Mouse (Mus musculus) frontal cortex, postnatal 14 days (tissue): ENCODE results near the gene Scube1.

Source experiments
- DNase-seq, 2 experiments: peaks; one replicate each; pipeline ENCODE4 v3.0.0; 2022; ENCODE audit warnings: low spot score in 2 of 2

Gene Scube1

DNA sequence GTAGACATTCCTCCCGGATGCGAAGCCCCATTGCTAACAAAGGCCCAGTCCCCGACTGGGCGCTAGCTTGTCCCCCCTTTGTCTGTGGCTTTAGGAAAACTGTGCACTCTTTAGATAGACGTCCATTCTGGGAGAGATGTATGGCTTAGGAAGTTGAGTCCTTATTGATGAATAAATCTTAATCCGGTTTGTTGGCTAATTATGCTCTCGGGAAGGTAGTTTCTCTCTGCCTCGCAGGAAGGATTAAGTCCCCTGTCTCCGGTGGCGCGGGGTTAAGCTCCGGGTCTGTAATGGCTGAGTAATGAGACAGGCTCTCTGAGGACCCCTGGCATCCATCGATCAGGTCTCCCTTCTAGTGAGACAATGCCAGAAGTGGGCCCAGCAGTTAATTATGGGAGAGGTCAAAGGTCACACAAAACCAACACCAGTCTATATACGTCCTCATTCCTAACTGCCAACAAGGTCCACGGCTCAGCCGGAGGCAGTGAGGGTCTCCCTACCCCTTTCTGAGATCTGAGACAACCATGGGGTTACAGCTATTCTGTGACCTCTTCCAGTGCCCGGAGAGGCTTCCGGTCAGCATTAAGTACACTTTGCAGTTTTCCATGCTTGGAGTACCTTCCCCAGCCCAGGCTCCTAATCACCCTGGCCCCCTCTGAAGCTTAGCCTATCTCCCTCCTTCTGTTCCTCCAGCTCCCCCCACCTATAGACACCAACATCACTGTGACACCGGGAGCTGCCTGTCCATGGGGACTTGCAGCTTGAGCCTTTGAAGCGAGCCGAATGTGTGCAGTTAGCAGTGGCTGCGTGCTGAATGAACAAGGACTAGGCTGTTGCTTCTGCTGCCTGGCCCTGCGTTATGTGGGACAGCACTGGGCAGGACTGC is 14.7 kb downstream of the Scube1 start:
- DNase-seq = no peak

DNA sequence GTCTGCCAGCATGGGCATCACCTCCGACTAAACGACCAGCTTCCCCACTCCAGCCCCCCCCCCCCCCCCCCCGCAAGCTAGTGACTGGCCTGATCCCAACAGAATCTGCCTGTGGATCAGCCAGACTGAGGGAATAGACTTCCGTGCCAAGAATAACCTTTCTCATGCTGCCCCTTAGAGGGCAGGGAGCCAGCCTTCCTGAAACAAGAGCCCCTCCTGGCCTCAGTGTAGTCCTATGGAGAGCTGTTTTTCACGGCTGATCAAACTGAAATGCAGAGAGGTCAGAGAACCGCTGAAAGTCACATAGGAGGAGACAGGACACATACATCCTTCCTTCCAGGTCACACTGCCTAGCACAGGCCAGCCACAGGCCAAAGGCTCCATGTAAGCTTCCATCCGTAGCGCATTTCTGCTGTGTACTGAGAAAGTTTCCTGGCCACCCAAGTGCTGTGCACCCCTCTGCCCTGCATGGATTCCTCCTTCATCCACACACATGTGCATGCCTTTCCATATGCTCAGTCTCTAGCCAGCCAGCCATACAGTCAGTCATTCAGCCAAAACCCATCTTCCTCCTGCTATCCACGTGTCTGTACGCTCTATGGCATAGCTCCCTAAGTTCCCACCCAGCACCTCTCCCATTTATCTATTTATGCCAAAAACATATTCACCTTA is 18.2 kb downstream of the Scube1 start:
- no peak for DNase-seq

DNA sequence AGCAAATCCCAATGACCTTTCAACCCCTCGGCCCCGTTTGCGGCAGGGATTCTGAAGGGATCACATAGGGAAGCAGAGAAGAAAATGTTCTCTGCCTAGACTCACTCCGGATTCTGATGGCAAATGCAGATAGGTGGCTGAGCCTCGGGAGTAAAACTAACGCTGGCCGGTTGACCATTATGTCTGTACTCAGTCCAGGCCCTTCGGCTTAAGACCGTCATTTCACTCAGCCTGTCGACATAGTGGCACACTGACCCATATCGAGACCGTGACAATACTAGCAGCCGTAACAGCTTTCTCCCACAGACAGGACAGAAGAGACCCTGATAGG is 24.3 kb downstream of the Scube1 start:
- no peak for DNase-seq

DNA sequence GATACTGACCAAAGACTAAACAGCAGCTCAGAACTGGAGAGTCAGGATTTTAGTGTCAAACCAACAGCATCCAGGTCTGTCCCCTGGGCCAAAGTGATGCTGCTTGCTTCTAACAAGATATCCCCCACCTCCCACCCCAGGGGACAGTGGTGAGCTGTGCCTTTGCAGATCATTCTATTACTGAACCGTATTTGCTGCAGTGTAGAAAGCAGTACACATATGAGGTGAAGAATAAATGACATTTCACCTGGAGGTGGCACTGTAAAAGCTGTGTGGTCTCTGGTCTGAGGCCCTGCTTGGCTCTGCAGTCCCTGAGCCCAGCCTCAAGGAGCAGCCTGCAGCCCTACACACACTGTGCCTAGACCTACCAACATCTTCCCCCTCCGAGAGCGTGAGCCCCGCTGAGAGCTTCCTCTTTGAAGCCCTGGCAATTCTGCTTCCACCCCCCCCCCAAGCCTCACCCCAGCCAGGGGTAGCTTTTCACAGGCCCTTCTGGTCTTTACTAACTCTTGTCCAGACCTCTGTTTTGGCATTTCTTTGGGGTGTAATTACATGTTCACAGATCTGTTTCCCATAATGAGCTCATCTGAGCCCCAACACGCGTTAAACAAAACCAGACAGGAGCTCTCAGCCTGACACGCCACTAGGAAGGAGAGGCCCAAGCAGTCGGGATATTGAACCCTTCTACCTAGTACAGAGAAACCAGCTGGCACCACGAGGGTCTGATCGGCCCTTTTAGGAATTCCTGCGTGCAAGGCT is 24.8 kb downstream of the Scube1 start:
- no peak for DNase-seq

DNA sequence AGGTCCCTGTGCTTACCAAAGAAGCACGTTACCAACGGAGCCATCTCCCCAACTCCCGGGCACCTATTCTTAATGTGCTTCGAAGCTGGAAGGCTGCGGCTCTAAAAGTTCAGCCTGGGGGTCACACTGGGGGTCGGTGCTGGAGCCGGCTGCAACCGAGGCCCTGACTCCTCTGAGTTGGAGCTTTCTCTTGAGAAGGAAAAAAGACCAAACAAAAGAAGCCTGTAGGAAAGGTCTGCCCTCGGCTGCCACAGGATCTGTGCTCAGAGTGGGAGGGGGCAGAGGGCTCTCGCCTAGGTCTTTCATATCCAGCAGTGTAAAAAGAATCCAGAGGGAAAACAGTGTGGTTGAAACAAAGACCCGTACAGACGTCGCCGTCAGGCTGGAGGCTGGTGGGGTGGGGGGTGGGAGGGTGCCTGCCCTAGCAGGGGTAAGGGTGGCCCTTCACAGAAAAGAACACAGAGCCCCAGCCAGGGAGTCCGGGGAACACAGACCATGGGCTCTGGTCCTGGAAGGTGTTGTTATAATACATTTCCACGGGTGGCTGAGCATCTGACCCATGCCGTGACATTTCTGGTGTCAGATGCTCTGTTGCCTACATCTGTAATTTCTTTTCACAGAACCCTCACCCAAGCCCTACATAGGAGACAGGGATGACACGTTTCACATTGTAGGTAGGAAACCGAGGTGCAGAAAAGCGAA is 25.5 kb downstream of the Scube1 start:
- DNase-seq = no peak

DNA sequence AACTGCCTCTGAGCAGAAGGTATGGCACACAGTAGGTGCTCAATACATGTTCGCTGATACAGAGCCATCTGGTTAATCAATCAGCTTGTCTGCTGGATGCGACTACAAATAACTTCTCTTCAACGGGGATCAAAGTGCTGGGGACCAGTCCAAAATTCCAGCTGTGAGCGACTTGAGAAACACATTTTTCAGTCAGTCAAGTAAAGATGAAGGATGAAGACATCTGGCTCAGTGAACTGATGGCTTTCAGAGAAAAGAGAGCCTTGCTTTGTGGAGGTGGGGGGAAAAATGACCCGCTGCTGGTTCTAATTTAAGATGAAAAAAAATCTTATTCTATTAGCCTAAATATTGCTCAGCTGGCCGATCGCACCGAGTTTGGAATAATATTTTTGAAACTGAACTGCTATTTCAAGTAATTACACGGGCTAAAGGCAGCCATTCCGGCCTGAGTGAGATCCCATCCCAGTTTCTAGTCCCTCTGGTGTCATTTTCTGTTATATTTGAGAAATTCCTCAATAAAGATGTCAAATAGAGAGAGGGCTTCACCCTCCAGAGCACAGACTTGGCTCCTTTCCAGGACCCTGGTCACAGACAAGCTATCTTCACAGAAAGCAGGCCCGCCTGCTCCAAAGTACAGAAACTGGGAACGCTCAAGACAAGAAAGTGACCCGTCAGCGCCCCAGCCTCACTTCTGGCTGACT is 28.0 kb downstream of the Scube1 start:
- DNase-seq = no peak

DNA sequence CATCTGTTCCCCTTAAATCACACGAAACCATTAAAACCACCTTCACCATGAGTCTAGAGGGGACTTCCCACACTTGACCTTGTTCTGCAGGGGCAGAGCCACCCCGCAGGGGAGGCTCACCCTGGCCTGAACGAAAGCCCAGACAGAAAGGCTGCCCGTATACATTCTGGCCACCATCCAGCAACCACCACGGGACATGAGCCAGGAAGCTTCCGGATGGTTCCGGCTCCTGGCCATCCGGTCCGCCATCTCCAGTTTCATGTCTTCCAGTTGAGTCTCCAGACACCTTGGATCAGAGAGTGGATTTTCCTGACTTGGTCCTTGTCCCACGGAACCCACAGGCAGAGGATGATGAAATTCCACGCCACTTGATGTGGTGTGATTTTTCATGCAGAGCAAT is 29.7 kb downstream of the Scube1 start:
- DNase-seq = no peak

DNA sequence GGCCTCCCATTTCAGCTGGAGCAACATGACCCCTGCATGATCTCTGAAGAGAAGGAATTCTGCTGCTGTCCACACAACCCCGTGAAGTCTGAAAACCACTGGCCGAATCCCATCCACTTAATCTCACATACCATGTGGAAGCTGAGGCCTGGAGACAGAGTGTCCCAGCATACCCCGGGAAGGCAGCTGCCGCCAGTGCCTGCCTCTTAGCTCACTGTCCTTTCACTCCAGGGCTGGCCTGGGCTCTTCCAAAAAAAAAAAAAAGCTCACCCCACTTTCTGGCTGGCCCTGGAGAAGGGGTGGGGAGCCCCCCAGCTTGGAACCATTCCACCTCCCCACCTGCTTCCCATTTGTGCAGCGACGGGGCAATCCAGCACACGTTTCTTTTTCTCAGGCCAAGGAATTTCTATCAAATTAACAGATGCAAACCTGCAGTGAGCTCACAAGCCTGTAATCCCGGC is 32.9 kb downstream of the Scube1 start:
- no peak for DNase-seq

DNA sequence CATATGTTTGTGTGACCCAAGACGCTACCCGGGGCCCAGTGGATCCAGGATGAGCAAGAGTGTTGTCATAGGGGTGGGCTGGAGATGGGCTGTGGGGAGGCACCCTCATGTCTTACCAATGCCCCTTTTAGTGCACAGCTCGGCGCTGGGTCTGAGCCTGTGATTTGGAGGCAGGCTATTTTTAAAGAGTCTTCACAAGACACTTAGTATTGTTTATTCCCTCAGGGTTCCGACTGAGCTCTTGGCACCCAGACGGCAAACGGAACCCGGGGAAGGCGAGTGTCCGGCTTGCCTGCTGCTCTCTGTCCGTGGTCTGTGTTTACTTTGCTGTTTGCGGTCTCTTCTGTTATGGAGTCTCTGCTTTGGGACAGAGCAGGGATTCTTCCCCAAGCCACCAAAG is 34.9 kb downstream of the Scube1 start:
- DNase-seq = no peak

DNA sequence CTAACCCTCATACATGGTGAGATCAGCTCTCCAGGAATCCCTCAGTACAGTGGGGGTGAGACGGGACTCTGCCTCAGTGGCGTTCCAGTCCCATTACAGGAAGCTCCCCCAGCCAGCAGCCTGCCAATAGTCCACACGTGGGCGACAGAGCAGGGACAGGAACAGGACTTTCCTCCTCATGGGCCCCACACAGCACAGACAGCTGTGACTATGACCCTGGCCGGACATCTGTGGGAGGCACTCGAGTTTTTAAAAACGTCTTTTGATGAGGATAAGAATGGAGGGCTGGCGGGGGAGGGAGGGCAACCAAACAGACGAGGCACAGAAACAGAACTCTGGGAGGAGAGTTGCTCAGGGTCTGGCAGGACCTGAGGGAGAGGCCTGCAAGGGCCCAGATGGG is 38.2 kb downstream of the Scube1 start:
- DNase-seq = no peak

DNA sequence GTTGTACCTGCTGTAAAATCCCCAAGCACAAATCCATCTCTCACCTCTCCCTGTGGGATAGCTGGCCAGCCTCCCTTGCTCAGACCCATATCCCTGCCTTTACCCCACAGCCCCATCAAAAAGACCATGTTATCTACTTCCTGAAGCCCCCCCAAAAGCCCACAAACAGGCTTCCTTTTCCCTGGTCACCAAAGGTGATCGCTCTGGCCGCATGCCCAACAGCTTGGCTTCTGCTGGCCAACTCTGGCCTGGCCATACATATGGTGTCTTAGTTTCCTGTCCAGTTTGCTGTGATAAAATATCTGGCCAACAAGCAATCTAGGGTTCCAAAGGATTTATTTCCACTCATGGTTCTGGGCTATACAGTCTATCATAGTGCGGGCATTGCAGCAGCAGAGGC is 38.9 kb downstream of the Scube1 start:
- no peak for DNase-seq

DNA sequence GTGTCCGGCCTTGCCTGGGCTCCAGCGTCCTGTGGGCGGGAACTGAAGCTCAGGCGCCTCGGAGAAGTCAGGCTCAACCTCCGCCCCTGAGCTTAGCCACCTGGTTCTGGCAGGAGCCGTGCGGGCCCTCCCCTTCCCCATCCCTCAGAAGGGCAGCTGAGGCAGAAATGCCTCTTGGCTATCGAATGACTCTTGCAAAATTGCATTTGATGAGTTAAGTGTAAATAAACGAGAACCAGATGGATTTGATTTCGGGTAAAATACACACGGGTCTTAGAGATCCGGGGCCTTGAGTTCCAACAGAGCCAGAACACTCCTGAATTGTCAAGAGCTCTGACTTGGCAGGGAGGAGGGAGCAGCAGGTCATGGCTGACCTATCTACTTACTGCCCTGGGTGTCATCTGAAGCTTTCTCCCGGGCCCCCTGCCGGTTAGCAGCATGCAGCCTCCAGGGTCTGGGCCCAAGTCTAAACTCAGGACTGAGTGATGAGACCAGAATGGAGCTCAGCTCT is 41.7 kb downstream of the Scube1 start:
- no peak for DNase-seq

DNA sequence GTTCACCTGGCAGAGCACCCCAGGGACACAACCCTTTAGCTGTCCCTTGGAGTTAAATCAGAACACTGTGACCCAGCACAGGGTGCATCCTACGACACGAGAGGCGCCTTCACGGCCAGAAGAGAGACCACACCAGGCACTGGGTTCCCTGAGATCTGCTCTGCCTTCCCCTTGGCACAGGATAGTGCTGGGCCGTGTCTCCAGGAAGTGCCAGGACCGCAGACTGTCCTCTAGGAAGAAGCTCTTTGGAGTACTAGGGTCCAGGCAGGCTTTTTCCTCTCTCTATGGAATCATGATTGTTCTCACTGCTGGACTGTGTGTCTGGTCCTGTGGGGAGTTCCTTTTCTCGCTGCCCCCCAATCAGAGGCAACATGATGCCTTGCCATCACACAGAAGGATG is 44.5 kb downstream of the Scube1 start:
- no peak for DNase-seq

DNA sequence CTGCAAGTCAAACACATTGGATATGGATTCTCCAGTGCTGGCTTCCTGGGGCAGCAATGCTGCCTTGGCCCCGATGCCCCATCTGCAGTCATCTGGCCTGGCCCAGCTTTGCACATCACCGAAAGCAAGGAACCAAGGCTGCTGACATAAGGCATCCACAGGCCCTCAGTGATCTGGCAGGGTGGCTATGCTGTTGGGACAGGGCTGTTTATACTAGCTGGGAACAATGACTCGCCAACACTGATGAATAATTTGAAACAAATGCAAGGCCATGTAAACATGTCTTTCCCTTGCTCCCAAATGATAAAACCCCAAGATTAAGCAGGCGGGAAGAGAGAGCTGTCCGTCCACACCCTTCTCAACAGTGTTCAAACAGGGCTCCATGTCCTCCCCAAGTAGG is 45.1 kb downstream of the Scube1 start:
- no peak for DNase-seq

DNA sequence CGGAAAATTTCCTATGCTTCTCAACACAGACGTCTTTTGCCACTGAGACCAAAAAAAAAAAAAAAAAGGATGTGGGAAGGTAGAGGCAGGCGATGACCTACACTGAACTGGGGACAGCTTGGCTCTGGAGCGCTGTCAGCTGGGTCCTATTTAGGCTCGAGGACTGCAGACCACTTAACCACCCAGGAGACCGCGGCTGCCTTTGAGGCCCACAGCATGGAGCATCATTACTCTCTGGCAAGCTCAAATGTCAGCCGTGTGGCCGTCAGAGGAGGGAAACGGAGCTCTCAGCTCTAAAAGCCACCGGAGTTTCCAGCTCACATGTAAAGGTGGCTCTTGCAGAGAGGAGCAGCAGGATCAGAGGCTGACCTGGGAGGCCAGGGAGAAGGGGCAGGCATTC is 46.2 kb downstream of the Scube1 start:
- DNase-seq = no peak

DNA sequence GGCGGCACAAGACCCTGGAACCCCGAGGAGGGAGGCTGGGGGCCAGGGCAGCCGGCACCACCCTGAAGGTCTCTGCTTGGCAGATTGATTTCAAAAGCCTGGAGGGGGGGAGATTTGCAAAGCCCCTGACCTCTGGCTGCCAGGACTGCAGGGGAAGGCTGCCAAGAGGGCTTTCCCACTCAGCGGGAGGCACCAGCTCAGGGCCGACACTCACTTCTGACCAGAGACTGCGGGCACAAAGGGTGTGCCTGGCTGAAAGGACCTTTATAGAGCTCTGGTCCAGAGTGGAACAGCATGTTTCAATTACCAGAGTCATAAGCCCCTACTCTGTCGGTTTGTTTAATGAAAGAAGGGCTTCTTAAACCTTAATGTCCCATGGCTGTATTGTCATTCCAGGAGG is 46.7 kb downstream of the Scube1 start:
- DNase-seq = no peak

DNA sequence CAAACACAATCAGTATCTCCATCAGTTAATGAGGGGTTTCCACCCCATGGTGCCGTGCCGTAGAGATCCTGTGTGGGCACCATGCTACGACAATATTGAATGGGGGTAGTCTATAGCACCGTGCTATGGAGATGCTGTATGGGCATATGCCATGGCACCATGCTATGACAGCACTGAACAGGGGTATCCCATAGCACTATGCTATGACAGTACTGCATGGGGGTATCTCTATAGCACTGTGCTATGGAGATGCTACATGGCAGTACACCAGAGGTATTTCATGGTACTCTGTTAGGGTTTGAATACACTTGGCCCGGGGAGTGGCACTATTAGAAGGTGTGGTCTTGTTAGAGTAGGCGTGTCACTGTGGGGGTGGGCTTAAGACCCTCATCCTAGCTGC is 47.7 kb downstream of the Scube1 start:
- no peak for DNase-seq

DNA sequence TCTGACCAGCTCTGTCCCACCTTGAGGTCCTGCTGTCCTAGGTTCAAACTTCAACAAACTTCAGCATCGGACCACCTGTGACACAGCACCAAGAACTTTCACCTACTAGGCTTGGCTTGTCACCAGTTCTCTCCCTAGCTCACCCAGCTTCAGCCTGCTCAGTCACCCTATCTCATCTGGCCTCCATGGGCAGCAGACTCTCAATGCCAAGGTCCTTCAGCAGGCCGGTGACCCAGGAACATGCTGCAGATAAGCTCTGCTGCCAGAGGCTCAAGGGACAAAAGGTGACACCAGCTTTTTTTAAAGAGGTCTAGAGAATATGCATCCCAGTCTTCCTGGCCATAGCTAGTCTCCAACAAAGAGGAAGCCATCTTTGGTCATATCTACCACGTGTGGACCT is 48.5 kb downstream of the Scube1 start:
- no peak for DNase-seq

DNA sequence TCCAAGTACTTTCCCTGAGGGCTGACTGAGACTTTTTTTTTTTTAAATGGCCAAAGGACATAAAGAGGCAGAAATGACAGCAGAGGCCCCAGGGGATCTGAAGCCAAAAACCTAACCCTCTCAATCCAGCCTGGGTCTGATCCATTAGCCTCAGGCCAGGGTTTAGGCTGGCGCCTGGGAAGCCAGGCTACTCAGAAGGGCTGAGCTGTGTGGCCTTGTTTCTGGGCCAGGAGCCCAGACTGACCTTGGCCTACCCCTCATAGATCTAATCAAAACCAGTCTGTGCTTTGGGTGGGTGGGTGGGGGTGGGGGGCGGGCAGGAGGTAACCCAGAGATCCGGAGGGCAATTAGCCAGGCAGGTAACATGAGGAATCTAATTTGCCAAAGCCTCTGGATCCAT is 51.2 kb downstream of the Scube1 start:
- DNase-seq = no peak

DNA sequence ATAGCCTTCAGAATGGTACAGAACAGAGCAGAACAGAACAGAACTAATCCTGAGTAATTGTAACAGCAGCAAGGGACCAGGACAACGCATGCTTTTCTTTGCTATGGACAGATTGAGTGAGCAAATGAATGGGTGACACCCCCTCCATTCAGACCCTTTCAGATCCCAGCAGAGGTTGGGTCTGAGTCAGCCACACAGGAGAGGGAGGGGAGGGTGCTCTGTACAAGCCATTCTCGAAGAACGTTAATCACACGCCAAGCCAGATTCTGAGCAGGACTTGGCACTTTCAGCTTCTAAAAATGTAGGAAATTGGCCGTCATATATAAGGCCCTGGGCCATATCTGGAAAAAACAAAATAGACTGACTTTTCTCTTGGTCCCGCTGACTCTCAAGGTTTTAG is 57.3 kb downstream of the Scube1 start:
- no peak for DNase-seq

DNA sequence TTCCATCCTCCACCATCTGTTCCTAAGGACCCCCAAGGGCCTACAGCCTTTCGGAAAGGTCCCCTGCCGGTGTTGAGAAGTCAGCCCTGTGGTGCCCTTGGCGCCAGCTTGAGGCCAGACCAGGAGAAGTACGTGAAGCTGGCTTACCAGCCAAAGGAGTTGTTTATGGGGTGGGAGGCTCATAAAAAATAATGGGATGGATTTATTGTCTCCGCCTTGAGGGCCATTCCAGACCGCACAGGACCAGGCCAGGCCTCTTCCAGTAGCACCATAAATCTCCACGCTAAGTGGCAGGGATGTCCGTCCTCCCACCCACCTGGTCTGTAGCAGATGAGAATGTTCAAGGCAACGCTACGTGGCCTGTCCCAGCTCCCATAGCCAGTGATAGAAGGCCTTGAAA is 58.4 kb downstream of the Scube1 start:
- no peak for DNase-seq
